Mouse (Mus musculus): ENCODE measurements around the gene L3hypdh. TPM values are rescaled to one million over a fixed set of nuclear protein-coding genes. Genes with fewer than 3 reads are reported as not detected.

The L3hypdh gene
- total and polyA plus RNA-seq, 3 experiments, result 0.12 TPM; not detected in 2

DNA sequence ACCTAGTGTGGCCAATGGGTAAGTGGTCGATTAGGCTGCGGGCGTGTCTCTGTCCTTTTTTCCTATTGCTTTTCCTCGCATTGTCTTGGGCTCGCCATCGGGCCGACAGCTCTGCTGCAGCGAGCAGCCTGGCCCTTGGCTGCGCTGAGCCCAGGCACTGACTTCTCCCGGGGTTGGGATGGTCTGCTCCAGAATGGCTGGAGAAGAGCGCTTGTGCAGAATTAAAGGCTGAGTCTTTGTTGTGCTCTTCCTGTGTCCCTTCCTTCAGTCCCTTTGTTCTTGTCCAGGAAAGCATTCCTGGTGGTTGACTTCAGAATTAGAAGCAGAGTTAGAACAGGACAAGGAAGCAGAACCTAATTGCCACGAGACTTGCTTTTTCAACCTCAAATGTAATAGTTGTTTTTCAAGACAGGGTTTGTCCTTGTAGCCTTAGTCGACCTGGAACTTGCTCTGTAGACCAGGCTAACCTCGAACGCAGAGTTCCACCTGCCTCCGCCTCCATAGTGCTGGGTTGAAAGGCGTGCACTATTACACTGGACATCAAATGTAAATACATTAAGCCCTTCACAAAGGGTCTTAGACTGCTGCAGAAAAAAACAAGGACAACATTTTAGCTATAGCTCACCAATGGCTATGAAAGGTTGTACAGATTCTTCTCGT lies 1.1 kb upstream of the L3hypdh start:
- Histone ChIP-seq H3K9me3 (replicated peaks; ENCODE audit: low read length) (no peaks in the 10 kb centered on the region), H3K36me3 (replicated peaks in 1 of 2; ENCODE audit: control insufficient read depth in 1 of 2, insufficient read depth in 1 of 2, low read length in 1 of 2) (peaks cover 5 to 11% of the 10 kb centered on the region in 2 experiments), H3K79me2 (replicated peaks; ENCODE audit: control insufficient read depth, extremely low read depth, insufficient read depth, poor library complexity, severe bottlenecking) (no peaks in the 10 kb centered on the region), H3K4me2 (ENCODE audit: insufficient read depth, low read depth, poor library complexity, severe bottlenecking) (peak overlapping the region; percentile 97), H3K4me3 (replicated peaks in 1 of 3; ENCODE audit: low read depth in 2 of 3, low read length in 2 of 3, poor library complexity in 1 of 3) (peak overlapping the region; percentile 81 to 97 (median 84)), H3K27me3 (replicated peaks) (no peaks in the 10 kb centered on the region), H3K27ac (ENCODE audit: insufficient read depth, low read depth) (no peak overlapping the region), H3K4me1 (ENCODE audit: control insufficient read depth in 1 of 2, insufficient read depth in 2 of 2) (peaks cover 4 to 21% of the 10 kb centered on the region in 2 experiments; a peak in 3 of 4 replicates), H3K9ac (ENCODE audit: insufficient read depth, low read depth) (peak overlapping the region; percentile 82)
- dilution Hi-C loops (cut with MboI; ENCODE audit: extremely low pct_ligation_motif_present, extremely low pct_unique_long_range_greater_than_20kb, low sequenced_read_pairs) (no loop called here), in situ Hi-C loops (cut with MboI; ENCODE audit: low pct_ligation_motif_present, low pct_unique_long_range_greater_than_20kb, low sequenced_read_pairs) (no loop called here)
- TF ChIP-seq BHLHE40 (IDR thresholded peaks at IDR 0.05; ENCODE audit: low read depth, low read length) (no peak), MYC (IDR thresholded peaks at IDR 0.05; ENCODE audit: low read depth, low read length) (no peak), TCF12 (IDR thresholded peaks at IDR 0.05; ENCODE audit: low read depth, low read length) (0 out of 2 replicates have a peak, but pooled peaks have one; percentile 10), ZMIZ1 (IDR thresholded peaks at IDR 0.05; ENCODE audit: low read depth, low read length) (no peak), RAD21 (IDR thresholded peaks at IDR 0.05; ENCODE audit: low read depth, low read length) (no peak), POLR2A (IDR thresholded peaks at IDR 0.05; ENCODE audit: low read depth, low read length) (no peak), TBP (conservative IDR thresholded peaks at IDR 0.05; ENCODE audit: low read depth, low read length) (0 out of 2 replicates have a peak, but pooled peaks have one; percentile 43), MAZ (IDR thresholded peaks at IDR 0.05; ENCODE audit: low read depth, low read length) (no peak)
- DNase-seq (ENCODE audit: extremely low read depth), result no peak

DNA sequence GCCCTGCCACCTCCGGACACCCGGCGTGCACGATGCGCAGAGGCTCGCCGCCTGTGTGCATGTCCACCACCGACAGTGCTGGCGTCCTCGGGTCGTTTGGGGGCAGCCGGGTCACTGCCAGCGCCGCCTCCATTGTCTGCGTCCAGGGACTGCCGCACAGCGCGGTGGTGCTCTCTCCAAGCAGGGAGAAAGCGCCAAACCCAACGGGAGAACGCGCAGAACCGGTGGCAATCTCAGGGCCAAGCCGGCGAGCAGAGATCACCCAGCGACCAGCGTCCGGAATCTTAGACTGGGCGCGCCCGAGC lies 263 bp downstream of the L3hypdh start:
- Histone ChIP-seq H3K9ac (ENCODE audit: insufficient read depth, low read depth) (no peak overlapping the region), H3K4me3 (replicated peaks in 1 of 3; ENCODE audit: low read depth in 2 of 3, low read length in 2 of 3, poor library complexity in 1 of 3) (peak overlapping the region; percentile 40 to 81 (median 48)), H3K27ac (ENCODE audit: insufficient read depth, low read depth) (no peak overlapping the region), H3K4me1 (ENCODE audit: control insufficient read depth in 1 of 2, insufficient read depth in 2 of 2) (peaks cover 4 to 21% of the 10 kb centered on the region in 2 experiments; a peak in 3 of 4 replicates), H3K36me3 (replicated peaks in 1 of 2; ENCODE audit: control insufficient read depth in 1 of 2, insufficient read depth in 1 of 2, low read length in 1 of 2) (peaks cover 2 to 3% of the 10 kb centered on the region in 2 experiments), H3K4me2 (ENCODE audit: insufficient read depth, low read depth, poor library complexity, severe bottlenecking) (0 out of 2 replicates have a peak overlapping the region, but pooled peaks have one; percentile 3), H3K27me3 (replicated peaks) (no peaks in the 10 kb centered on the region), H3K79me2 (replicated peaks; ENCODE audit: control insufficient read depth, extremely low read depth, insufficient read depth, poor library complexity, severe bottlenecking) (no peaks in the 10 kb centered on the region), H3K9me3 (replicated peaks; ENCODE audit: low read length) (no peaks in the 10 kb centered on the region)
- no peak for TF ChIP-seq GABPA (IDR thresholded peaks at IDR 0.05; ENCODE audit: insufficient replicate concordance, low read depth, low read length)
- no peak for TF ChIP-seq ETS1 (conservative IDR thresholded peaks at IDR 0.05; ENCODE audit: low read depth, low read length)
- no peak for TF ChIP-seq BHLHE40 (IDR thresholded peaks at IDR 0.05; ENCODE audit: low read depth, low read length)
- TF ChIP-seq USF1 (IDR thresholded peaks at IDR 0.05; ENCODE audit: low read depth, low read length), result no peak
- TF ChIP-seq SIN3A (IDR thresholded peaks at IDR 0.05; ENCODE audit: low read length), result no peak
- TF ChIP-seq ZMIZ1 (IDR thresholded peaks at IDR 0.05; ENCODE audit: low read depth, low read length), result no peak
- dilution Hi-C loops (cut with MboI; ENCODE audit: extremely low pct_ligation_motif_present, extremely low pct_unique_long_range_greater_than_20kb, low sequenced_read_pairs) (no loop called here), in situ Hi-C loops (cut with MboI; ENCODE audit: low pct_ligation_motif_present, low pct_unique_long_range_greater_than_20kb, low sequenced_read_pairs) (no loop called here)
- no peak for DNase-seq (ENCODE audit: extremely low read depth)
